Mouse (Mus musculus) olfactory bulb, adult 2 months (tissue): ENCODE measurements around the gene Tpx2.

ENCODE experiments used
- CTCF ChIP-seq: fragments of 200-500 bp; IDR thresholded peaks from 2 replicates; pipeline ENCODE4 v1.5.1; 2012; ENCODE audit warnings: low read depth, mild to moderate bottlenecking, low read length, moderate library complexity; ENCODE audit not compliant: insufficient read depth
- POLR2A ChIP-seq: fragments of 200-500 bp; IDR thresholded peaks from 2 replicates; pipeline ENCODE4 v1.6.1; 2012; ENCODE audit warnings: mild to moderate bottlenecking, low read depth, low read length, moderate library complexity; ENCODE audit not compliant: insufficient read depth

GRCm38 (mm10) chr2:152905036-152905829 lies 57.5 kb downstream of the Tpx2 start:
- no peak for TF ChIP-seq POLR2A
- no peak for TF ChIP-seq CTCF
